Mouse (Mus musculus) erythroblast, adult 5-6 weeks (primary cell): Measurements from ENCODE around the gene Cacnb2. TPM values are rescaled to one million over a fixed set of nuclear protein-coding genes. Genes with fewer than 3 reads are reported as not detected.

Experiments used
- ATAC-seq: replicated peaks from 2 replicates; pipeline ENCODE4 v1.8.0; 2016; ENCODE audit warnings: moderate number of reproducible peaks, mild to moderate bottlenecking, moderate TSS enrichment, inconsistent platforms; ENCODE audit not compliant: poor library complexity, low FRiP score, severe bottlenecking
- total RNA-seq, 2 experiments: library from RNA; stranded (forward) in 1 of 2; stranded (reverse) in 1 of 2; fragments of 150-400 nt in 1 of 2; fragments of 200-764, 138-1000 nt in 1 of 2; gene quantifications; 2 replicates each; pipeline versions ENCODE4 v1.2.3 to v1.2.4; 2015 to 2017; ENCODE audit warnings: low replicate concordance in 2 of 2

The Cacnb2 gene
- total RNA-seq, 2 experiments from 2014 or later, result not detected

GRCm38 (mm10) chr2:14763931-14764330 lies 161.0 kb downstream of the Cacnb2 start:
- no peak for ATAC-seq

GRCm38 (mm10) chr2:14769448-14769847 lies 166.6 kb downstream of the Cacnb2 start:
- ATAC-seq, result no peak

GRCm38 (mm10) chr2:14770635-14771034 lies 167.7 kb downstream of the Cacnb2 start:
- no peak for ATAC-seq

- no peak for ATAC-seq
Observed at GRCm38 (mm10) chr2:14774375-14774774, 171.5 kb downstream of the Cacnb2 start.

GRCm38 (mm10) chr2:14774857-14775495 lies 172.1 kb downstream of the Cacnb2 start:
- no peak for ATAC-seq

GRCm38 (mm10) chr2:14787983-14788382 lies 185.1 kb downstream of the Cacnb2 start:
- no peak for ATAC-seq

- no peak for ATAC-seq
Observed at GRCm38 (mm10) chr2:14801446-14802046, 198.7 kb downstream of the Cacnb2 start.

GRCm38 (mm10) chr2:14807650-14808347 lies 204.9 kb downstream of the Cacnb2 start:
- no peak for ATAC-seq

GRCm38 (mm10) chr2:14814977-14815376 lies 212.1 kb downstream of the Cacnb2 start:
- ATAC-seq, result no peak

- ATAC-seq, result no peak
Observed at GRCm38 (mm10) chr2:14818651-14819050, 215.8 kb downstream of the Cacnb2 start.

GRCm38 (mm10) chr2:14820946-14821345 lies 218.1 kb downstream of the Cacnb2 start:
- no peak for ATAC-seq

- ATAC-seq, result no peak
Observed at GRCm38 (mm10) chr2:14823105-14823504, 220.2 kb downstream of the Cacnb2 start.

GRCm38 (mm10) chr2:14823816-14824348 lies 221.0 kb downstream of the Cacnb2 start:
- ATAC-seq, result no peak

GRCm38 (mm10) chr2:14825146-14825545 lies 222.3 kb downstream of the Cacnb2 start:
- no peak for ATAC-seq

GRCm38 (mm10) chr2:14829451-14829850 lies 226.6 kb downstream of the Cacnb2 start:
- ATAC-seq, result no peak

GRCm38 (mm10) chr2:14831308-14831707 lies 228.4 kb downstream of the Cacnb2 start:
- ATAC-seq, result no peak

- ATAC-seq, result no peak
Observed at GRCm38 (mm10) chr2:14834700-14835317, 231.9 kb downstream of the Cacnb2 start.

- no peak for ATAC-seq
Observed at GRCm38 (mm10) chr2:14841272-14841671, 238.4 kb downstream of the Cacnb2 start.

GRCm38 (mm10) chr2:14846727-14847126 lies 243.8 kb downstream of the Cacnb2 start:
- no peak for ATAC-seq

- no peak for ATAC-seq
Observed at GRCm38 (mm10) chr2:14847188-14847587, 244.3 kb downstream of the Cacnb2 start.
